Mouse (Mus musculus) fat pad, adult 2 months (tissue): ENCODE data around the gene Trmt1.

Source experiments
- DNase-seq: peaks from one replicate; pipeline ENCODE4 v3.0.0-alpha.2; 2011; ENCODE audit warnings: low read depth, low spot score; ENCODE audit errors: extremely low read depth

Trmt1 gene

DNA sequence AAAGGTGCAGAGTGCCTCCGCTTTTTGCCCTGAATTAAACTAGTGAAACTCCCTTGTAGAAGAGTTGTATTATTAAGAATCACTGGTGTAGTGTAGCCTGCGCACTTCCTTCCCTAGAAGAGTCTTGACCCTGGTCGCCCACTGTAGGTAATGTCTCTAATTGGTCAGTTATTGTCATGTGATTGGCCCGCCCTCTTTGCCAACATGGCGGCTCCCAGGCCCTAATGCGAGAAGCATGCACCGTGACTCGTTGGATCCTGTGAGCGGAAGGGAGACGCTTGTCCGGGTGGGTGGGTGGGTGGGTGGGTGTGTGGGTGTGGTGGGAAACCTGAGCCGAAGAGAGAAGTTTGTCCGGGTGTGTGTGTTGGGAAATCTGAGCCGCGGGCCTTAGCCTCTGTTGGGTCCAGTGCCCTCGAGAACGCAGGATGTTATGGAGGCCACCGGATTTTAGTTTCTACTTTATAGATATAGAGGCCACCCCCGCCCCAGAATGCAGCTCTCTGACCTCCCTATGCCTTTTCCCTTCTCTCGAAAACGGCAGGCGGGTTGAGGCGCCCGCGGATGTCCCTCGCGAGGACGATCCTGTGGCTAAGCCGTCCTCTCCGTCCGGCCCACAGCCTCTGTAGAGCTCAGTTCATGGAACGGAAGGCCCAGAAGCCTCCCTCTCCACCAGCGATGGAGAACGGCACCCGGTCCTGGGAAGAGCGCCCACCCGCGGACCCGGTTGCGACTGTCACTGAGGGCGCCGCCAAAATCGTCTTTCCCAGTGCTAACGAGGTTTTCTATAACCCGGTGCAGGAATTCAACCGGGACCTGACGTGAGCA lies 3.2 kb downstream of the Trmt1 start:
- DNase-seq = no peak

DNA sequence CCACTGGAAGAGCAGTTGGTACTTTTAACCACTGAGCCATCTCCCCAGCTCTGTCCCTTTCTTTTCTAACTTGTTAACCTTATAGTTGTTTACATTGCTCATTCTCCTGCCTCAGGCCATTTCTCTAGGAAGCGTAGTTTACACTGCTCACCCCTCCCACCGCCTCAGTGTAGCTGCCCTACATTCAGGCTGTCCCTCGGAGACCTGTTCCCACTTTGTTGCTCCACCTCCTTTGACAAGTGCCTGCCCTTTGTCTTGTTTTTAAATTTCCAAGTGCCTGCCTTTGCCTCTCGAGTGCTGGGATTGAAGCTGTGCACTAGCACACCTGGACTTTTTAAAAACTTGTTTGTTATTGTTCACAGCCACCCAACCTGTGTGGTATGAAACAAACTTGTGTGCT lies 7.2 kb downstream of the Trmt1 start:
- DNase-seq = no peak

GRCm38 (mm10) chr8:84695140-84695539 lies 9.0 kb downstream of the Trmt1 start:
- no peak for DNase-seq

DNA sequence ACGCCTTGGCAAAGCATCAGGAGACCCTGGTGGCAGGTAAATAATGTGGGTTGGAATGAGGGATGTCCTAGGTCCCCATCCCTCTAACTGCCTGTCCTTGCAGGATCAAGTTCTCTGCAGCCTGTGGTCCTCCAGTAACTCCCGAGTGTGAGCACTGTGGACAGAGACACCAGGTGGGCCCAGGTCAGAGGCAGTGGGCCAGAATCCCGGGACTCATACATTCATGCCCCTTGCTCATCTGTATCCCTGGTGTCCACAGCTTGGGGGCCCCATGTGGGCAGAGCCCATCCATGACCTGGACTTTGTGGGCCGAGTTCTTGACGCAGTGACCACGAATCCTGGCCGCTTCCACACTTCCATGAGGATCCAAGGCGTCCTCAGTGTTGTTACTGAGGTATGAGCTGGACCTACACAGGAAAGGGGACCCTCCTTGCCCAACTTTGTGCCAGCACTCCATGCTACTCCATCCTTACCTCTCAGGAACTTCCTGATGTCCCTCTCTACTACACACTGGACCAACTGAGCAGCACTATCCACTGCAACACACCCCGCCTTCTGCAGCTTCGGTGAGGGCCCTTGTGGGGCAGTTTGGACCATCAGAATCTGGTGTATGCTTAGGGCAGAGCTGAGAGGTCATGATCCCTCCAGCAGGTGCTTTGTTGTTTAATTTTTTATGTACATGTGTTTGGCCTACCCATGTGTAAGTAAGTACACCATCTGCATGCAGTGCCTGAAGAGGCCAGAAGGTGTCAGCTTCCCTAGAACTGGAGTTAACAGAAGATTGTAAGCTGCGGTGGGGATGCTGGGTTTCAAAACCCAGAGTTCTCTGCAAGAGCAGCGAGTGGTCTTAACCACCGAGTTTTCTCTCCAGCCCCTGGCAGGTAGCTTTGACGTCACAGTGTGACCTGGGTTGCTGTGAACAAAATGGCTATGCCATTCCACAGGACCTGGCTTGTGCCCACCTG lies 11.3 kb downstream of the Trmt1 start:
- DNase-seq = no peak

- no peak for DNase-seq
Measured at GRCm38 (mm10) chr8:84698288-84698687, 12.2 kb downstream of the Trmt1 start.

GRCm38 (mm10) chr8:84698929-84699401 lies 12.9 kb downstream of the Trmt1 start:
- peak; percentile 62 for DNase-seq

DNA sequence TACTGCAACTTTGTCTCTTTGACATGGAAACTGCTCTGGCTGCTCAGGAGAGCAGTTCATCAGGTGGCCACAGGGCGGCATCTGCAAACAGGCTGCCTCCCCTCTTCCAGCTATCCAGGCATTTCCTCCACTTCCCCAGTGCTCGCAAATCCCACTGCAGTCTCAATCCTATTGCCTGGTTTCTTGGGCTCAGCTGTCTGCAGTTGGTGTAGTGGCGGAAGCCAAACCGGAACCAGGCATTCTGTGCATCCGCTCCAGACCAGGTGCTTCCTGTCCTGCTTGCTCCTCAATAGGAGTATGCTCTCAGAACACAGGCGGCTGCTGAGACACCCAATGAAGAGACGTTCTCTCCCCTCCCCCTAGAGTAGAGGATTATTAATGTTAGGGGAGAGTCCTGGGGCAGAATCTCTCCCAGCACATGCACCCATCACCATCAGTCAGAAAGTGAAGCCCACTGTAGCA lies 13.8 kb downstream of the Trmt1 start:
- DNase-seq = no peak

- no peak for DNase-seq
Measured at GRCm38 (mm10) chr8:84700526-84700925, 14.4 kb downstream of the Trmt1 start.

DNA sequence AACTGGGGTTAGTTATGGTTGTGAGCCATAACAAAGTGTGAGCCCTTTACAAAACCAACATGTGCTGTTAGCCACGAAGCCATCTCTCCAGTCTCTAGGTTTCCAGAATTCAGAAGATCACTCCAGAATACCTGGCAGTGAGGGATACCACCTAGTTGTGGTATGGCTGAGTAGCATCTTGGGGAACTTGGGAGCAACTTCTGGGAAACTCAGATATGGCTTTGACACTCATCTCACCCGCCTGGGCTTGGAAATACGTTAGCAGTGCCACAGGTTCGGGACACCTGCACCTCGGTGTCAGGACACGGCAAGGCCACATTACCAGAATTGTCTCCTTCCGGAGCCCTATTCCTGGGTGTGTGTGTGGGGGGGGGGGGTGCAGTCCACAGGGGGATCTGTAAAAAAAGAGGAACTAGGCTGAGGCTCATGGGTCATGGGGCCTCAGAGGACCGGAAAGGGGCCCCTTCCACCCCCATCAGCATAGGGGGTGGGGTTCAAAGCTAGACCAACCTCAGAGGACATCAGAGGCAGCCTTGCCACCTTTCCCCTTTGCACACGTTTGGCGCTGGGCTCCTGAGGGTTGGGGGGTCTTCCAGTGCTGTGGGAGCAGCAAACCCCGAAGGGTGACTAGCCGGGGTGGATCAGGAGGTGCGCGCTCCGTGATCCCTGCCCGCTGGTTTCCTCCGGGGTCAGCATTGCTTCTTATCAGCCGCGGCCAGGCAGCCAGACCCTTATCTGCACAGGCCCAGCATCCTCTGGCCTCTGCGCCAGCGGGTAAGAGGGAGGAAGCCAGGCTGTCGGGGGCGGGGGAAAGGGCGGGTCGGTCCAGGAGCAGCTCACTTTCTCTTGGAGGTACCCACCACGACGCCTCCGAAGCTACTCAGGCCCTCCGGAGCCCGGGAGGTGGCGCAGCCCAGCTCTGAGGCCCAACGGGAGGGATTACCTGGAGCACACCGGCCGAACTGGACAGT lies 15.1 kb downstream of the Trmt1 start, which contains the start of gene Lyl1:
Lyl1 (plus strand) TSS at position 517 of the 971 bp plus-strand sequence.
- no peak for DNase-seq

- no peak for DNase-seq
Measured at GRCm38 (mm10) chr8:84702561-84702960, 16.5 kb downstream of the Trmt1 start.

DNA sequence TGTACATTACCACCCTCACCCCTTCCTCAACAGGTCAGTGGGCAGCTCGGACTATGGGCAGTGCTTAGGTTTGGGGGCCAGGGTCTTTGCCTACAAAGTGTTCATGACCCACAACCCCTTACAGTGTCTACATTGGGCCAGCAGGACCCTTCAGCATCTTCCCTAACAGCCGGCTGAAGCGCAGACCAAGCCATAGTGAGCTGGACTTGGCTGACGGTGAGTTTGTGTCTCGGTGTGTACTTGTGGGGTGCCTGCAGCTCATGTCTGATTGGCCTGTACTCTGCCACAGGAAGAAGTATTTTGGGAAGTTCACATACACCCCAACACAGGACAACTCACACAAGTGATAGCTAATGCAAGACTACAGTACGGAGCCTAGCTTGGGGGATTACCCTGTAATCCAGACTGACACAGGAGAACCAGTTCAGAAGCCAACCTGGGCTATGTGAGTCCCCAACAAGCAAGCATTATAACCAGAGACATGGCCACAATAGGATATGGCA lies 16.9 kb downstream of the Trmt1 start:
- no peak for DNase-seq

- DNase-seq = no peak
Measured at GRCm38 (mm10) chr8:84703466-84704249, 17.6 kb downstream of the Trmt1 start.

- DNase-seq = no peak
Measured at GRCm38 (mm10) chr8:84704356-84704755, 18.2 kb downstream of the Trmt1 start.

GRCm38 (mm10) chr8:84704867-84705831 lies 19.0 kb downstream of the Trmt1 start:
- no peak for DNase-seq

DNA sequence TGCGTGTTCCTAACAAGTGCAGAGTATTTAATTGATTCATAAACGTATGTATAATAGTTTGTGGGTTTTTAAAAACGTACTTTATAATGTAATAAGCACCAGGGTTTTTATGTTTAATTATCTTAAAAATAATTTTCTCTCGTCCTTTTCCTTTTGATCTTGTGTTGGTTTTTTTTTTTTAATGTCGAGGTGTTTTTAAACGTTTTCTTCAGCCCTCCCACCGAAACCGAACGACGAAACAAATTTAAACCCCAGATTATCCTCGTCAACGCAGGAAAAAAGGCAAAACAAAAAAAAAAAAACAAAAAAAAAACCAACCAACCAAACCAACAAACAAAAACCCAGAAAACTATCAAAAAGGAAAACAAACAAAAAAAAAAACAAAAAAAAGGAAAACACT lies 19.9 kb downstream of the Trmt1 start:
- DNase-seq = no peak

DNA sequence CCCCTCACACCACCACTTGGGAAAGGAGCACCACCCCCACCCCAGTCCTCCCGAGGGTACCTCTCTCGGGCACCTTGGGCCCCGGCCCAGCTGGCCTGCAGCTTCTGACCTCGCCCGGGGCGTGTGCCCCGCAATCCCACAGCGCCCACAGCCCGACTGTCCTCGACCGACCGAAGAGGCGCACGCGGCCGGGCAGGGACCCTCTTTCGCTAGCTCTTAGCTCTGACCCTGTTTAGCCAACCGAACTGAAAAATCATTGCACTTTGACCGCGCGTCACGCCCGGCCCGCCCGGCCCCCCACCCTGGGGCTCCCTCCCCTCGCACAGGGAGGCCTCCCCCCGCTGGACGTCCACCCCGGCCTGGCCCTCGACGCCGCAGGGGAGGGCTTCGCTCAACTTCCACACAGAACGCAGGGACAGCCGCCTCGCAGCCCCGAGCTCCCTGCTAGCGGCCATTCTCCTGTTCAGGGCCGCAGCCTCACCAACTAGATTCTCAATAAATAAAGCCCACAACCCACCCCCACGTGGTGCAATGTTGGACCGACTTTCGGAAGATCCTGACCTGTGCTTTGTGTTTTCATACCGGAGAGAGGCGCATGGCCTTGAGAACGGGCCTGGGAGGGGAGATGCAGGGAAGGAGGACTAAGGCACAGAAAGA lies 20.6 kb downstream of the Trmt1 start:
- DNase-seq = no peak

DNA sequence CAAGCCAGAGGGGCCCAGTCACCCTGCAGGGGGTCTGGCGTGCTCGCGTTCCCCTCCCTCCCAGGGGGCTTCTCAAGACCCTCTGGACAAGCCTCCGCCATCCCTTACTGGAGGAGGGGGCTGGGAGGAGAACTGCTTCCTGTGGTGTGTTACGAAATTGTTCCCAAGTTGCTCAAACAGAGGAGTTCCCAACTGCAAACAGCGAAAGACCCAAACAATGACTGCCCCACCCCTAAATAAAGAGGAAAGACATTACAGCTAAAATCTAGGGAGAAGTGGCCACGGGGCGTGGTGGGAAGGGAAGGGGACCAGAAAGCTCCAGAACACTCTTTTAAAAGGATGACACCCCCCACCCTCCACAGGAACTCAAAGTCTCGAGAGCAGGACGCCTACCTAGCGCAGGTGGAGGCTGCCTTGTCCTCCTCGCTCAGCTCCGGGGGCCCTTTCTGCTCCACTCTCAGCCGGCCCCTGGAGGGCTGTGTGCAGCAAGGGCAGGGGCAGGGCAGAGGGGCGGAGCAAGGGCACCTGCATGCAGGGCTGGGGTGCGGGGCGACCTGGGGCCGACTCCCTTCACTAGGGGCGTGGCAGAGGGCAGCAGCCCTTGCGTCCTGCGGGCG lies 21.3 kb downstream of the Trmt1 start:
- no peak for DNase-seq
